Mouse (Mus musculus) embryonic stem cell, embryonic (primary cell): ENCODE measurements at regions not wholly inside any gene's neighbourhood (a gene's known extent, or its start where the extent isn't known, plus 50 kb on each side); places are given as distances from the start of the nearest gene placed in this dataset.

Experiments
- CTCF ChIA-PET, 4 experiments: fragments of 300-600 bp in 2 of 4; fragments of 350-600 bp in 2 of 4; sonication (Branson Sonifier 250); formaldehyde crosslinking; loops; one replicate each; lab custom pipeline; 2022; ENCODE audit warnings: inconsistent platforms in 2 of 4; lab: Charles Lee
- POLR2A ChIA-PET, 4 experiments: fragments of 300-600 bp in 2 of 4; fragments of 350-600 bp in 2 of 4; sonication (Branson Sonifier 250); formaldehyde crosslinking; loops; one replicate each; lab custom pipeline; 2022; ENCODE audit warnings: antibody characterized with exemption in 4 of 4, inconsistent platforms in 1 of 4; lab: Charles Lee

DNA sequence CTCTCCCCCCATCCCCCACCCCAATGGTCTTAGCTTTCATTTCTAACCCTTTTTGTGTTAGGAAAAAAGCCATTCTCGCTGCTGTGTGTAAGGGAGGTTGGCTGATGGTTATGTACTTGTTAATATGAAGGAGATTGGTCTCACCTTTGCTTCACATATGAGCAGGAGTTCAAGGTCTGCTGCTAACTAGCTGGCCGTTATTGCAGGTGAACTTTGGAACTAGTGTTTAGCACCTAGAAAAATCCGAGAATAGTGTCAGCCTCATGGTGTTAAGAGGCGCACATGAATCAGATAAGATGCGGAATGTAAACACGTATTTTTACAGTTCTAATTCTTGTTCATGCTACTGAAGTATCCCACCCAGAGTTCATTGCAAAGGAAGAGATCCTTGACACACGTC lies 103.2 kb downstream of the Dyrk2 start:
- ChIA-PET POLR2A (no interaction called here), CTCF (interaction anchor here in 2 of 4 experiments (0.5 to 0.6 kb wide), 2 partner anchors 12 to 314 kb away, joined by 3 read pairs; no protein-coding TSS in a partner anchor)

DNA sequence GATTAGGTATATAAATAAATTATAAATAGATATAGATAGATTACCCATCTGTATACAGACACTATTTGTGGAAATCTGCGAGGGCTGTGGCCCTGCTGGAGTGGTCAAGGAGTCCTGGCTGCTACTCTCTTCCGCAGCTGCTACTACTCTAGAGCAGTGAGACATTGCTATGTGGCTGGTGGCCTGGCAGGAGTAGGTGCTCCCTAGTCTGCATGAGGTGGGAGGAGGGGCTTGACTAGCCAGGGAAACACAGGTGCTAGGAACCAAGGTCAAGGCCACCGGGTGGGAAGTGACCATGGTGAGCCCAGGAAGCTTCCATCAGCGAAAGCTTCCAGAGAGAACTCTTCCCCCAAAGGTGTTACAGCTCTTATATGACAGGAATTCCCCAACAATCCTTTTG lies 100.3 kb downstream of the Dyrk2 start:
- CTCF ChIA-PET = interaction anchor here in 1 of 4 experiments (0.9 kb wide), 1 partner anchor 11 kb away, joined by 3 read pairs; no protein-coding TSS in a partner anchor
- POLR2A ChIA-PET = no interaction called here

DNA sequence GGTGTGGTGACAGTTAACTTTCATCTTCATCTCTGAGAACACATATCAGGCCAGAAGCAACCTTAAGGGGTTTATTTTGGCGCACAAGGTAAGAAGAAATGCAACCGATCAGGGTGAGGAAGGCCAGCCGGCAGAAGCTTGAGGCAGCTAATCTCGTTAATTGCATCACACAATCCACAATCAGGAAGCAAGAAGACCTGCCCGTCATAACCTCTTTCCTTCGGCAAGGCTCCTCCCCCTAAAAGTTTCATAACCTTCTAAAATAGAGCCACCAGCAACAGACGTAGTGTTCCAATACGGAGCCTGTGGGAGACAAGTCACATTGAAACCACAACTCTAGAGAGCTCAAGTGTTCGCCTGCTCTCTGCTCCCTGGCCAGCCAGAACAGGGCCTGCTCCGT lies 91.4 kb downstream of the Dyrk2 start:
- ChIA-PET CTCF (interaction anchor here in 1 of 4 experiments (0.6 kb wide), 1 partner anchor 12 kb away, joined by 3 read pairs; no protein-coding TSS in a partner anchor), POLR2A (no interaction called here)

DNA sequence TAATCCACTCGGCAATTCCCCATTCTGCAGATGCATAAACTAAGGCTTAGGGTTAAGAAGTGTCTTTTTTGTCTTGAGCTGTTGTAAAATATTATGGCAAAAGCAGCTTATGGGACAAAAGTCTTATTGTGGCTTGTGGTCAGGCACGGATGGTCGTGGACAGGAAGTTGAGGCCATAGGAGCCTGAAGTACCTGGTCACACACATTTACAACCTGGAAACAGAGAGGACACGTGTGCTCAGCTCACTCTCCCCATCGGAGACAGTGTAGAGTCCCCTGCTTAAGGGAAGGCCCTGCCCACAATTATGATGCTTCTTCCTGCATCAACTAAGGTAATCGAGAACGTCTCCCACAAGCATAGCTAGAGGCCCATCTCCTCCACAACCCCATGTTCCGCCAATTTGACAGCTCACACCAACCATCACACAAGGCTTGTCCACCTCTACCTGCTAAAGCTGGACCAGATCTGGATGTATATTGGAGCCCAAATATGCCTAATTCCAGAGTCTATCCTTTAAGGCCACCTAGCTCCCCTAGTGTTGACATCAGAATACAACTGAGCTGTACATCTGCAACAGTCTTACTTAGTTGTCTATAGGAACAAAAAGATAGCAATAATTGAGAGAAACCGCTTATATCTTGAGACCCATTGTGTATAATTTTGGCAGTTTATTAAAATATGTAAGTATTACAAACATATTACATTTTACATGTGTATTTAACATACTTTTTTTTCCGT lies 89.0 kb downstream of the Dyrk2 start:
- ChIA-PET POLR2A (no interaction called here), CTCF (interaction anchor here in 2 of 4 experiments (0.9 to 1.1 kb wide), 2 partner anchors 11 to 298 kb away, joined by 3 read pairs; no protein-coding TSS in a partner anchor)

DNA sequence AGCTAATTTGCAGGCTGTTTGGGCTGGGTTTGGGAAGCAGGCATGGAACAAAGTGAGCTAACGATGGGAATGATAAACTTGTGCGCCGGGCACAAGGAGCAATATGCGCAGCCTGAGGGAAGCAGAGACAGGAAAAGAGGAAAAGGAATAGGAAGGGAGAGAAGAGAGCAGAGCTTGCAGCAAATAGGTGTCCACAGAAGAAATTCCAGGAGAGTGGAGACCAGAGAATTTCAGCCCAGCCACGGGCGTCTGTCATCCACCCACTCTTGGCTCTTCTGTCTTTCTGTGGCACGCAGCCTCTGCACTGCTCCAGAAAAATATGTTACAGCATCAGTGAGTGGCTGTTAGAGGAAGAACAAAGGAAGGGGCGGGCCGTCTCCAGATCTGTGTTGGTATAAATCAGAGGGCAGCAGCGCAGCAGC lies 88.2 kb downstream of the Dyrk2 start:
- POLR2A ChIA-PET = no interaction called here
- CTCF ChIA-PET = no interaction called here

DNA sequence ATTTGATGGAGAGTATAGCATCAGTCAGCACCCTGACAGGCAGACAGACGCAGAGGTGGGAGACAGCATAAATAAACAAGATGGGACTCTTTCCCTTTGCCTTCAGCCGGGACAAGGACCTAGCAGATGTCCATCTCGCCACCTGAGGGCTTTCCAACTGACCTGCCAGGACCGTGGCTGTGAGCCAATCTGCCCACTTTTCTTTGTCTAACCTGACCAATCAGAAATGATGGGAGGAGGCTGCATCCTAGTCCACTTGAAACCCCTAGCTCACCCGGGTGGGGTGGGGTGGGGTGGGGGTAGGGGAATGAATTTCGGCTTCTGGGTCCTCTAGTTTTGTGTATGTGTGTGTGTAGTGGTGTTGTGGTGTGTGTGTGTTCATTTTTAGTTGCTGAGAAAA lies 87.4 kb downstream of the Dyrk2 start:
- ChIA-PET POLR2A (no interaction called here), CTCF (no interaction called here)

DNA sequence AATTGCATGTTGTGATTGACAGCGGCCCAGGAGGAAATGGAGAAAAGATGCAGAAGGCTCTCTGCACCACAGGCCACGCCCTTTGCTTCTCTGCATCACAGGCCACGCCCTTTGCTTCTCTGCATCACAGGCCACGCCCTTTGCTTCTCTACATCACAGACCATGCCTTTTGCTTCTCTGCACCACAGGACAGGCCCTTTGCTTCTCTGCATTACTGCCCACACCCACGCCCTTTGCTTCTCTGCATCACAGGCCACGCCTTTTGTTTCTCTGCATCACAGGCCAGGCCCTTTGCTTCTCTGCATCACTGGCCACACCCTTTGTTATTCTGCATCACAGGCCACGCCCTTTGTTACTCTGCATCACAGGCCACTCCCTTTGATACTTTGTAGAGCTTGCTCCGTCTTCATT lies 82.7 kb downstream of the Dyrk2 start:
- CTCF ChIA-PET = no interaction called here
- POLR2A ChIA-PET = no interaction called here

DNA sequence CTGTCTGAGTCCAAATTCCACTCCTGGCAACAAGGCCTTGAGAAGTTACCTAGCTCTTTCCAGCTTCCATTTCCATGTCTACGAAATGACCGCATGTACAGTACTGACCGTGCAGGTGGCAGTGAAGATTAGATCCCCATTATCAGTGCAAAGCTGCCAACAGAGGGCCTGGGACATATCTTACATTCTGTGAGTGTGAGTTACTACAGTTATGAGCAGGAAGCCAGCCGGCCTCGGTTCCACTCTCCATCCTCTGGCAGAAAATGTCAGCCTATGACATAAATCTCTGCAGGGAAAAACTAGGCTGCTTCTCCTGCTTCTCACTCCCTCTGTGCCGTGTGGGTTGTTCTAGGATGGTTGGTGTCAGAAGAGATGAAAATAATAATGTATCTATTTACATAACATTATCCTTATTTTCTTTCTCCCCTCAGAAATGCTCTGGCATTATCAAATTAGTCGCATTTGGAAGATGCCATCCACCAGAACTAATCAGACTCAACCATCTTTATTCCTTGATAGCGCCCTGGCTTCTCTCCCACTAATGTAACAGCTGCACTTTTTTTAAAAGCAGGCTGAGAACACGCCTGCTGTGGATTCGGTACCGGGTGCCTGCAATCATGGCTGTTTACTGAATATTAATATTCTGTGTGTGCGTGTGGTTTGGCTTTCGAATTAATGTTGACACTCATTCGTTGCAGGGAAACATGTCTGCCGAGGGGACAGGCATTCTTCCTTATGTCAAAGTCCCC lies 77.5 kb downstream of the Dyrk2 start:
- CTCF ChIA-PET = no interaction called here
- POLR2A ChIA-PET = no interaction called here

DNA sequence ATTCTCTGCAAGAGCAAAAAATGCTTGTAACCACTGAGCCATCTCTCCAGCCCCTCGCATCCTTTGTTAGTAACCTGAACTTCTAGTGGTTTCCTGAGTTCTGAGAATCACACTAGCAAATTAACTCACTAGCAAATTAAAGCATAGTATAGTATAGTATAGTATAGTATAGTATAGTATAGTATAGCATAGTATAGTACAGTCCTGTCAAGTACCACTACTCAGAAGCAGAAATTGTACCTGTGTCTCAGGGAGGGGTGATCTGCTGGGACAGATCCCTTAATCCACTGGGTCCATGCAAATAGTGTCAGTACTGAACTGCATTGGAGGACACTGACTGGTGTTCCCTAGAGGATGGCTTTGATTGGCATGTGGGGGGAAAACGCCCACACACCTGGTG lies 76.2 kb downstream of the Dyrk2 start:
- POLR2A ChIA-PET = no interaction called here
- CTCF ChIA-PET = interaction anchor here in 1 of 4 experiments (0.5 kb wide), 1 partner anchor 852 kb away, joined by 4 read pairs; no protein-coding TSS in a partner anchor

DNA sequence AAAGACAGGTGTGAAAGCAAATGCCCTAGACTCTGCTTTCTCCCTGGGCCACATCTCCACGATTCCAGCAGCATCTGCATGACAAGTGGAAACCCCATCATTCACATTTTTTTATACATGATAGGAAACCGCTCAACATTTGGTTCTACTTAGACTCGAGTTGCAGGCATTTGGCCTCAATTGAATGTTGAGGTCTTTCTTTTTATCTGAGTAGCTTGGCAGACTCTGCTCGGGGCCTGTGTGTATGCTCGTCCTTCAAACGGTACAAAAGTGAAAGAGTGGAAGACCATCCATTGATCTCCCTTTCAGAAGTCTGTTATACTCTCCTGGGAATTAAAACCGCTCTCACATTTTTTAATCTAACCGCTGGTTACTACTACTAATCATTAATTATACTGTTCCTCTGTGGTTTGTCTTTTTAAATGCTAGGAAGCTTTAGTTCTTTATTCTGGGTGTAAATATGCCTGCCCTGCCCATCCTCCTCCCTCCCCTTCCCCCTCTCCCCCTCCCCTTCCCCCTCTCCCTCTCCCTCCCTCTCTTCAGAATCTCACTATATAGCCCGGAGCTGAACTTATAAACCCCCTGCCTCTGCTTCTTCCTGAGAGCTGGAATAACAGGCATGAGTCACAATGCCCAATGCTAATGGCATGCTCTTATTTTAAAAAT lies 75.5 kb downstream of the Dyrk2 start:
- CTCF ChIA-PET = interaction anchor here in 1 of 4 experiments (0.5 kb wide), 1 partner anchor 851 kb away, joined by 4 read pairs; no protein-coding TSS in a partner anchor
- POLR2A ChIA-PET = no interaction called here

DNA sequence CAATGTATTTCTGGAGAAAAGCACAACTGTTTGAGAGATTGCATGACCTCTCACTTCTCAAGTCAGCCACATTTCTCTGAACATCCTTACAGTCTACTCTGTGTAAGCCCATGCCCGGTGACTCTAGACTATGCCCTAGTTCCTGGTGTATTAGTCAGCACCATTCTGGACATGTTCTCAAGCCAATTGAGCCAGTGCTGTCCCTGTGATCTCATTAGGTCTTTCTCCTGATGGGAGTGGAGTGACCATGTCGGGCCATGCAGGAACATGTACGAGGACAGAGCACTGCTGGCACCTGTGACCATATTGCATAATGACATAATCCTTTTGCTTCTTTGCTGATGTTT lies 75.0 kb downstream of the Dyrk2 start:
- POLR2A ChIA-PET = interaction anchor here in 2 of 4 experiments (0.5 to 0.6 kb wide), 2 partner anchors 31 to 645 kb away, joined by 4 to 6 read pairs; no protein-coding TSS in a partner anchor
- CTCF ChIA-PET = no interaction called here

DNA sequence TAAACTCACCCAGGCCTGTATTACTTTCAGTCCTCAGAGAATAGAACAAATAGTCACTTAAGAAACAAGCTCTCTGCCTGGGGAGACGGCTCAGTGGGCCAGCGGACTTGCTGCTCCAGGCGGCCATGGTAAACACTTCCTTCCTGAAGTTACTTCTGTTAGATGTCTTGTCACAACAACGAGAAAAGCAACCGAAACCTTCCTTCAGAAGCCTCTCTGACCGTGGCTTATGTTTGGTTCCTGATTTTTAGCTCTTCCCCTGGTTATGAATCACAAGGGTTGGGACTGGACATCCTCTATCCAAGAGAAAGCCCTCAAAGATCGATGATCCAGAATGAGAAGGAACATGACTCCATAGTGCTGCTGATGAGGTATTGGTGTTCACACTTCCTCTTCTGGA lies 73.5 kb downstream of the Dyrk2 start:
- ChIA-PET POLR2A (no interaction called here), CTCF (interaction anchor here in 1 of 4 experiments (0.5 kb wide), 1 partner anchor 1341 kb away, joined by 4 read pairs; no protein-coding TSS in a partner anchor)

DNA sequence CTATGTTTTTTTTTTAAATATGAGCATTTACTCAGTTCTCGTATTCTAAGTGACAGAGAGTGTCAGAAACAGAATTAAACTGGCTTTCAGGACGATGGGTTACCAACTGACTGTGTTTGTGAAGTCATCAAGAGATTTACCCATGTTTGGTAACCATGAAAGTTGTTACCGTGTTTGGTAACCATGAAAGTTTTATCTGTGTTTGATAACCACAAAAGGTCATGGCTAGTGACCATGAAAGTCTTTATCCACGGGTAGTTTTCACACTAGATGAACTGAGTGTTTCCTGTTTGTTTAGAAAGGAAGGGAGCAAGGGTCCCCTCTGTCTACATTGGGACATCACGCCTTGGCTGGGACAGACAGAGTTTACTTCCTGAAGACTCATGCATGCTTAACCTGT lies 72.8 kb downstream of the Dyrk2 start:
- CTCF ChIA-PET = no interaction called here
- POLR2A ChIA-PET = no interaction called here

DNA sequence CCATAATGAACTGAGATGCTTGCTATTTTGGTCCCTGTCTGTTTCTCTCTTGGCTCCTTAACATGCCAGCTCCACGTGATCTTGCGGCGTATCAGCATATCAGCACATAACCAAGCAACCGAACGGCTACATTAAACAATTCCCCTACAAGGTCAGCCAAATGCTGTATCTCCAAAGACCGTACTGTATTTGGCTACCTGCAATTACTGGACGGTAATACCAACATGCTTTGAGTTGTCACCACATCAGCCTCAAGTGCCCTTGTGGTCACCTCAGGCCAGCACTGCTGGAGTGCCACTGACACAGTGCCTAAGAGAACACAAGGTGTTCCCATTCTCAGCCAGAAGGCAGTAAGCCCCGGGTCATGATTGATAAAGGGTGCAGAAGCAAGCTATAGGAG lies 70.2 kb downstream of the Dyrk2 start:
- CTCF ChIA-PET = no interaction called here

DNA sequence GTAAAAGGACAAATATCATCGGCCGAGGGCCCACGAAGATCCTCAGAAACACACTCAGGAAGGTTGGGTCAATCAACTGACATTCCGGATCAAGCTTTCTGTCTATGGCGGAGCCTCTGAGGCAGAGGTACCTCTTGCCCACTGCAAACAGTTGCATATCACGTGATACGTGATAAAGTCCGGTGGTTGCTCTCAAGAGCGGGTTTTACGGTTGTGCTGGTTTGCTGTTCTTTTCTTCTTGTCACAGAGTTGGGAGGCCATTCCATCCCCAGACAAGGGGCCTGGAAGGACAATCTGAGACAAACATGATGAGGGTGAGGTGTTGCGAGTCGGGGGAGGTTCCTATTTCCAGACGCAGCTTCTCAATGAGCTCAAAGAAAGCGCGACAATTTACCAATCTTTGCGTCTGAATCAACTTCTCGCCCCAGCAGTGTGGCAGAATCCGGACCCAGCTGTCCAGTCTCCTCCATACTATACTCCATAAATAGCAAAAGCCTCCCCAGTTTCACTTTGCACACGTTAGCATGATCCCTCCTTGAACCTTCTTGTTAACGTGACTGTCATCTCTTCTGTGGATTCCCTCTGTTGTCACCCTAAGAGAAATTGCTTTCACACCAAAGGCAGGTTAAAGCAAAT lies 66.0 kb downstream of the Dyrk2 start:
- ChIA-PET CTCF (interaction anchor here in 1 of 4 experiments (0.6 kb wide), 1 partner anchor 951 kb away, joined by 3 read pairs; no protein-coding TSS in a partner anchor), POLR2A (interaction anchor here in 1 of 4 experiments (1.0 to 1.3 kb wide), 2 partner anchors 12 to 15 kb away, joined by 3 to 4 read pairs; no protein-coding TSS in a partner anchor)

More for the DNA sequence above, 70.2 kb downstream of the Dyrk2 start:
- POLR2A ChIA-PET = no interaction called here

DNA sequence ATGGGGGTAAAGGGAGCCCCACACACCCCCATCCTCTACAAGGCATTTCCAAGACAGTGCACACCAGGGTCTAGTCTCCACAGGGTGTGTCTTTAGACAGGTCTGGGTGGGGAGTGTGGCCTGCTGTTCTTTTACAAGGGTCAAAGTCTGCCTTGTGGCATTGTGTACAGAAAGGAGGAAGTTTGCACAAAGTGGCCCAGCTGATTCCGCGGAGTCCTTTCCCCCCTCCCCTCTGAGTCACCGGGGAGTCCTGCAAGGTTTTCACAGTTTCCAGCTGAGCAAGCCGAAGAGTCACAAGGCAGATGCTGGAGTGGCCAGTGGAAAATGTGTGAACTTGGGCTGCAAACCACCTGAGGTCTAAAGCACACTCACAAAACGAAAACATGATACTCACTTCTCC lies 65.4 kb downstream of the Dyrk2 start:
- ChIA-PET POLR2A (interaction anchor here in 1 of 4 experiments (0.9 to 1.5 kb wide), 4 partner anchors 12 to 173 kb away, joined by 3 to 4 read pairs (median 3); no protein-coding TSS in a partner anchor), CTCF (no interaction called here)
